Mouse (Mus musculus) monocyte, adult 2 months (primary cell): ENCODE results near the gene Chtop.

Experiments used
- DNase-seq, 2 experiments: peaks; one replicate each; pipeline ENCODE4 v3.0.0; 2022; ENCODE audit warnings: low spot score in 2 of 2, low read depth in 1 of 2

Gene Chtop

DNA sequence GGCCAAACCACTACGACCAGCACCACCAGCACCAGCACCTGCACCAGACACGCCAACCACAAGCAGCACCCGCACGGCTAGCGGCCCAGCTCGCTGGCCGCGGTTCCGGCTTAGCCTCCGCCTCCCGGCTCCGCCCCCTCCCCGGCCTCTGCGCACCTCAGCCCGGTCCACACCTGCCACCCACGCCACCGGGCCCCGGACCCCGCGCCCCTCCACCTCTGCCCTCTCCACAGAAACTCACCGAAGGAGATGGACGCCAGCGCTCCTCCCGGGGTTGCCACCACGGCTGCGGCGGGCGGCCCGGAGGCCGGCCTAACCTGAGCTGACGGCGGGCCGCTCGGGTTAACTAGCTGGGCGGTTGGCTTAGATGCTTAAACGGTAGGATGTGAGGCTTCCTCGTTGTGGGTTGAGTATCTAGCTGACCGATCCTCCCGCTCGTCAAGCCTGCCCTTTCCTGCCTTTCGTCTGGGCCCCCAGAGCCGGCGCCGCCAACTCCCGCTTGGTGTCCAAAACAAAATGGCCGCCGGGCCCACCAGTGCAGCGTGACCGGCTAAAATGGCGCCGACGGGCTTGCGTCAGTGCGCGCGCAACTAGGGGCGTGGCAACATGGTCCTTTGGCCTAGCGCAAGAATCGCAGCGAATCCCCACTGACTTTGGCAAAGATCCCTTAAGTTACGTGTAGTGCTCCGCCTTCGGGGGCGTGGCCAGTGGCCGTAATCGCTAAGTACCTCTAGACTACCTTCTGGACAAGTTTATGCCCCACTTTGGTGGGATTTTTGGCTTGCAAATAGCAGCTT, at the start of gene Chtop:
Gene Chtop (minus strand): TSS at position 549 of the 797 bp plus-strand sequence.
- peak; percentile 99 for DNase-seq

DNA sequence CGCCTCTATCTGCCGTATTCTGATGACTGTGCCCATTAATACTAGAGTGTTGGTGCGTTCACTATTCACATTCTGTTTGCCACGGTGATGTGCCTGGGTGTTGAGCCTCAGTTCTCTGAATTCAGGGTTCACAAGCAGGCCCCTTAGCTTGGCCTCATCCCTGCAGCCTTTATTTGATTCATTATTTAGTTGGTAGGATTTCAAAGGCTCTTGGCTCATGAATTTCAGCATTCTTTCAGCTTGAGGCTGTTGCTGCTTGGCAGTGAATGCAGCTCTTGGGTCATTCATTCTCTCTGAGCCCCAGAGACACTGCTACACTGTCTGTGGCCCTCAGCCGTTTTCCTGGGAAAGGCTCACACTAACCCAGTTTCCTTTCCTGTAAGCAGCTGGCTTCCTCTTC, 46.7 kb upstream of the Chtop start:
- DNase-seq: no peak

DNA sequence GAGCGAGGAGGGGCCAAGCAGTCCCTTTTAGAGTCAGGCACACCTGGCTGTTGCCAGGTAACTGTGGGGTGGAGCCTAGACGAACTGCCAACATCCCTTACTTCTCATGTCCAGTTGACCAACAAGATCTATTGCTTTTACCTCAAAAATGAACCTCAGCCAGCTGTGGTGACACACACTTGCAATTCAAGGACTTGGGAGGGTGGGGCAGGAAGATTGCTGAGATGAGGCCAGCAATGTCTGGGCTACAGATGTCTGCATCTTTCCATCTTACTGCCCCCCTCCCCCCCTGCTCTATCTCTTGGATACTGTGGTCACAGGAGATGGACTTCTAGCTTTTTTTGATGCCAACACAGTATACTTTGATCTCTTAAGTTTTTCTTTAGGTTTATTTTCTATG, 42.9 kb upstream of the Chtop start:
- DNase-seq: no peak

DNA sequence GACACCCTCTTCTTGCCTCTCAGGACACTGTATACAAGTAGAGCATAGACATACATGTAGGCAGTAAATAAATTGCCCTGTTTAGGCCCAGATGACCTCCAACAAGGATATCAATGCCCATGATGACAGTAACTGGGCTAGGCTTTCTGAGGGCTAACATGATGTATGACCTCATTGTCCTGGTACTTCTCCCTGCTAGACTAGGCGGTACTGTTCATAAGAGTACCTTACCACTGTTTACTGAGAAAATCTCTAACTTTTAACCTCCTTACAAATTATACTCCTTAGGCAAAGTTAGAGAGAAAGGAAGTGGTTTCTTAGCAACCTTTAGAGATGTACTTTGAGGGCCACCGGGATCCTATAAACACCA, 41.1 kb upstream of the Chtop start:
- DNase-seq: no peak

DNA sequence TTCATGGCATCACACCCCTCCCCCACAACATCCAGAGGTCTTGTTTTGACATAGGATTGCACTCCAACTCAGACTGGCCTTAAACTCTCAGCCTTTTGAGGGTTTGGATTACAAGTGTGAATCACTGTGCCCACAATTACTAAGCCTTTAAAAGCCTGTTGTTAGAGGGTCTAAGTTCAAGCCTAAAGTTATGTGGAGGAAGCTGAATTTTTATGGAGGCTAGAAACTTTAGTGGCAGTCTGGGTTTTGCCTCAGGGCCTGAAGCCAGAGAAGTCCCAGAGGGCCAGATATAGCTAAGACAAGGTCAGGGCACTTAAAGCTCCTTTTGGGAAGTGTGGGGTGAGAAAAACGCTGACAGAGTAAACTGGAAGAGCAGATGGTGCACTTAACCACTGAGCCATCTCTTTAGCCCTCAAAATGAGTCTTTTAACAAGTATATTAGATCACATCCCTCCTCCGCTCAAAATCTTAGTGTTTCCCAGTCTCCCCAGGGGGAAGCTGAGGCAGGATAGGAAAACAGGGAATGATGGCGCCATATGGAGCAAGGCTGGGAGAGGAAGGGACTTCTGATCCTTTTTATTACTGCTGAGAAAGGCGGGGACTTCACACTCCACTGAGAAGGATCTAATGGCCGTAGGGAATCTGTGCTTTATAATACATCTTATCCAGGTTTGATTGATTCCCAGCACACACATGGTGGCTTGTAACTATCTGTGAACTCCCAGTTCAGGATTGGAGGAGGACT, 40.5 kb upstream of the Chtop start:
- no peak for DNase-seq

DNA sequence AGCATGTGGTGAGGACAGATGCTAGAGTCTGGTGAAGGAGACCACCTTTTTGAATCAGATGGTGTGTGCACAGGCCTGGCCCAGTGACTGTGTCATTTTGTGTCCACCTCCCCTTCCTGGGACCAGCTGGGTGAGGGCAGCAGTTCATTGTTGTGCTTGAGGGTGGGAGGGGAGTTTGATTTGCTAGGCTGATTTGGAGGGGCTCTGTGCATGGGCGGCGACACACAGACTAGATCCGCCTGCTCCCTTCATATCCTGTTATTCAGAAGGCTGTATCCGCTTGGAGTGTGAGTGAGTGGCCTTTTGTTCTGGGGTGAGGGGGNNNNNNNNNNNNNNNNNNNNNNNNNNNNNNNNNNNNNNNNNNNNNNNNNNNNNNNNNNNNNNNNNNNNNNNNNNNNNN, 31.6 kb upstream of the Chtop start:
- no peak for DNase-seq

DNA sequence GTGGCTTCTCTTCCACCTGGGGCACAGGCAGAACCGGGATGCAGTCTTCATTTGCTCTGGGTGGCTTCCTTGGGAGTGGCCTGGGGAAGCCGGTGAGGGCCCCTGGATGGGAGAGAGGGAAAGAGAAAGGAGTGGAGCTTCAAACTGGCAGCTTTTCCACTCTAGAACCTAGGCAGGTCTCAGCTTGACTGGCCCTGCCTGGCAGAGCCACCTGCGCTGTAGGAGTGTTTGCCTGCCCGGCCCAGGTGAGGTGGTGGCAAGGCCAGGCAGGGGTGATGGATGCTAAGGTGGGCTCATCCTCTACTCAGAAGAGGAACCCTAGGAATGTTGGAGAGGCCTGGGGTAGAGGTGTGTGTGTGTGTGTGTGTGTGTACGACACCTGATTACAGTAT, 28.6 kb upstream of the Chtop start:
- DNase-seq: no peak

DNA sequence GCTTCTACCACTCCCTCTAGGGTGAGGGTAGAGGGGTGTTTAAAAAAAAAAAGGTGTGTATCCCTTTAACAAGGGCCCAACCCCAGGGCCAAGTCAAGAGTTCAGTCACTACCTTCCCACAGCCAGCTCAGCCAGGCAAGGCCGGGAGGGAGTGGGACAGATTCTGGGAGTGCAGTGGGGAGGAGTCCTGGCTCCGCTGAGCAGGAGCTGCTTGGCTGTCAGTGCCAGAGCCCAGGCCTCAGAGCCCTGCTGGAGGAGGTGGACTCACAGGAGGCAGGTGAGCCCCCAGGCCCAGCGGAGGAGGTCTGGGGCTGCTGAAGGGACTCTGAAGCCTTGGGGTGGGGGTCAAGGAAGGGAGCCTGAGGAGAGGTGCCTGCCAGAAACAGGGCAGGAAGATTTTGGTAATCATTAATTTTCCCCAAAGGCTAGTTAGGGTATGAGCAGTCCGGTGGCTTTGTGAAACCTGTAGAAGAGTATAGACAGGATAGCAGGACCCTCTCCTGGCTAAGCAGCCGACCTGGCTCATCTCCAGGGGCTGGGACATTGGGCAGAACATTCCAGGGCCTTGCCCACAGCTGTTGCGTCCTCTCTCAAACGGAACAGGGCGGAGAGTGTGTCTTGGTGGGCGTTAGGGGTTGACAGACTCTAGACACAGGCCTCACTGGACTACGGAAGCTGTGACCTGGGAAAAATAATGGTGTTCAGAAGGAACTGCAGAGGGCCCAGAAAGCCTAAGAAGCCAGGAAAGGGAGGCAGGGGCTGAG, 28.0 kb upstream of the Chtop start, which contains the start of gene S100a16:
Gene S100a16 (plus strand): TSS at position 114 of the 764 bp plus-strand sequence.
- no peak for DNase-seq

DNA sequence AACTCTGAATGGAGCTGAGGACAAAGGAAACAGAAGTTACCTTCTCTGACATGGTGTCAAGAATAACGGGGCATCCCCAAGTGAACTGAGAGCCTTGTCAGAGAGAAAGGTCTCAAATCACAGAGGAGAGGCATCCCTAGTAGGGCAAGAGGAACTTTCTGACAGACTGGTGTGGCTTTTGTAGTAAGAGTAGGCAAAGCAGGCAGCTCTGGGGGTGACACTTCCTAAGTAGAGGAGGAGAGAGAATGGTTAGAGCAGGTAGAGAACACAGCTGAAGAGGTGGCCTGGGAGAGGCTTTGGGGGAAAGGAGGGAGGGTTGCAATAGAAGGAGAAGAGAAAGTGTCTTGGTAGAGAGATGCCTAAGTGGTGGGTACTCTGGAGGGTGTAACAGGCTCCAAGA, 26.1 kb upstream of the Chtop start:
- no peak for DNase-seq

DNA sequence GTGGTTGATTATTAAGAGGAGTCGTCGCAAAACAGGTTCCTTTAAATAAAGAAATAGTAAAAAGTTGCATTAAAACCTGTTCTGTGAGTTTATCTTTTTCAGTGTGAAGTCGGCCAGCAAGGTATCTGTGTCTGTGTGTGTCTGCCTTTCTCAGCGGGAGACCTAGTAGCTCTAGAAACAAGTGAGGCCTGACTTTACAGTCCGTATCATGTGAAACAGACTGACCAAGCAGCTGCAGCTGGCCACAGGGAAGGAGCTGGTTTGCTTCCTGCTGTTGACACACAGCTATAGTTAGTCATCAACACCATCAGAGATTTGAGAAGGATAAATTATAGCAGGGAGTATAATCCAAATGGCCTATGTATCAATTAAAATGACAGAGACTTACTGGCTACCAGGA, 22.4 kb upstream of the Chtop start:
- DNase-seq: no peak

DNA sequence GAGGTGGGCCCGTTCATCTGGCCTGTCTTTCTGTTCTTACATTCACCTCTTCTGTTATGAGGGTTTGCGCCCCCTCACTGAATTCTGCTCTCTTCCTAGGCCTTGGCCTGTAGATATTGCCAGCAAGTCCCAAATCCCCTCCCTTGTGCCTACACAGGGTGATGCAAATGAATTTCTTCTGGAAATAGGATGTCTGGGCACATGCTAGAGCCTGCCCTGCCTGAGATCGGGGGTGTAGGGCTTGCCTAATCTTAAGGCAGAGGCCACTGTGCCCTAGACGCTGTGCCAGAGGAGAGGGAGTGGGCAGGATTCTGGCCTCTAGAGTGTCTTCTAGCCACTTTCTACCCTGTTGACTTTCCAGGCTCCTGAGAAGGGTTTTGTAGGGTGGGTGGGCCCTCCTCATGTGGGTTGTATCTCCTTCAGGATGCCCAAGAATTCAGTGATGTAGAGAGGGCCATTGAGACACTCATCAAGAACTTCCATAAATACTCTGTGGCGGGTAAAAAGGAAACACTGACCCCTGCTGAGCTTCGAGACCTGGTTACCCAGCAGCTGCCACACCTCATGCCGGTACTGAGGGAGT, 18.1 kb upstream of the Chtop start:
- no peak for DNase-seq

DNA sequence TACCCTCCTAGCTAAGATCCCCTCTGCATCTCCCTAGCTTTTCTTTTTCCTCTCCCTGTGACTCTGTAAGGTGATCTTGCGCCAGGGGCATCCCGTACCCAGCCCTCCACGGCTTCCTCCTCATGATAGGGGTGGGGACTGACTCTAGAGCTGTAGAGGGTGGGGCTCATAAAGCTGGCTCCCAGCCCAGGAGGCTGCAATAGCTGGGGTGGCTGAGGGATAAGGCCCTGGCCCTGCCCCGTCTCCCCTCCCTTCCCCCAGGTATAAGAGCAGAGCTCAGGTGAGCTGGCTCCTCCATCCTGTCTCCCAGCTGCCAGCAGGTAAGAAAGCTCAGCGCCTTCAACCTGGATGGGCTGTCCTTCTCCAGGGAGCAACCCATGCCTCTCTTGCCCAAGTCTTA, 17.3 kb upstream of the Chtop start, which contains the start of gene S100a14:
Gene S100a14 (plus strand): TSS at position 277 of the 400 bp plus-strand sequence.
- DNase-seq: no peak

DNA sequence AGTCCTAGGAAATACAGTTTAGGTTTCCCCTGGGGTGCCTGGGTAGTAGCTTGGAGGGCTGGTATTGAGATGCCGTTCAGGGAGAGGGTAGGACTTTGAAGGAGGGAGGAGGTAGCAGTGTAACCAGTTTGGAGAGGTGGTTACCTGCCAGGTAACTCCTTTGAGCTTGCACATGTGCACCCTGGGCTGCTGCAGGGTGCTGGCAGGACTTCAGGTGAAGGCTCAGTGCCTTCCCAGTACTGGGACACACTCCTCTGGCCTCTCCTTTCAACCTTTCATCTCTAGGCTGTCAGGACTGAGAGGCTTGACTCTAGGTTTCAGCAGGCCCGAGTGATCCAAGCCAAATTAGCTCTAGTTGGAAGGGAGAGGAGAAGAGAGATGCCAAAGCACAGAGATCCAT, 16.8 kb upstream of the Chtop start:
- no peak for DNase-seq

DNA sequence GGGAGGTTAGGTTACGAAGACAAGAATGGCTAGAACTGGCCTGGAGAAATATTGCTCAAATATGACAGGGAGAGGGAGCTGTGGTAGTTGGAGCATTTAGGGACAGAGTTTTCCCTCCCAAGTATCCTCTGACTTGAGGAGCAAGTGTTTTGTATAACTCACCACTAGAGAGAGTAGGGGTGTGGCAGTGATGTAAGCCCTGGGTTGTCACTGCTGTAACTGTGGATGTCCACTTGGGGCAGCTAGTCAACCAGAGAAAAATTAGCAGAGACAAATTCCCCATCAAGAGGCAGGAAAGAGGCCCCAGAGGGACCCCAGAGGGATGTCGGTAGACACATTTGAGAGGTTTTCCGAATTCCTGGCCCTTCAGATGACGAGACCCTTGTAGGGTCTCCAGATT, 16.1 kb upstream of the Chtop start:
- DNase-seq: no peak

DNA sequence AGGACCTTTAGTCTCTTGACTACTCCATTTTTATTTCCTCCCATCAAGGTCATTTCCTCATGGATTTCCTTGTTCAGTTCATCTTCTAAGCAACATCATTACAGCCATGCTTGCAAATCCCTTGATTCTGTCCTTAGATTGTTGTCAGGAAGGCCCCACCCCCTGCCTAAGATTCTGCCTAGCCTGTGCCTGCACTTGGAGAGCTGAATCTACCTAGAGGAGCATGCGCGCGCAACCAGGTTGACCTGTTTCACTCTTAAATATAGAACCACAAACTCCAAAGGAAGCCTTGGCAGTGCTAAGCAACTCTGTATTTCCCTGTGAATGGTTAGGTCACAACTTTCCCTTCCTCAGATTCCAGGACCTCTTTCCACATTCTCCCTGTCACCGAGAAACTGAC, 8.4 kb upstream of the Chtop start:
- no peak for DNase-seq

DNA sequence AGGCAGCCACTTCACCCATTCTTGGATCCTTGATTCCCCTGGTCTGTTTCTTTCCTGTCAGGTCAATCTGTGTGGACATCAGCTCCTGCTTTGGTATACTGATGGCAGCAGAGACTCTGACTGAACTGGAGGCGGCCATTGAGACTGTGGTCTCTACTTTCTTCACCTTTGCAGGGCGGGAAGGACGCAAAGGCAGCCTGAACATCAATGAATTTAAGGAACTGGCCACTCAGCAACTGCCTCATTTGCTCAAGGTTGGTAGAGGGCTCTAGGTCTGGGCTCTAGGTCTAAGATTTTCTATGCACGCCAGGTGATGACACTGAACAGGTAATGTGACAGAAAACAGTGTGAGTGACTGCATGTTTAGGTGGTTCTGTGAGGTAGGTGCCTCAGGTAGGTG, 6.5 kb upstream of the Chtop start:
- DNase-seq: no peak

DNA sequence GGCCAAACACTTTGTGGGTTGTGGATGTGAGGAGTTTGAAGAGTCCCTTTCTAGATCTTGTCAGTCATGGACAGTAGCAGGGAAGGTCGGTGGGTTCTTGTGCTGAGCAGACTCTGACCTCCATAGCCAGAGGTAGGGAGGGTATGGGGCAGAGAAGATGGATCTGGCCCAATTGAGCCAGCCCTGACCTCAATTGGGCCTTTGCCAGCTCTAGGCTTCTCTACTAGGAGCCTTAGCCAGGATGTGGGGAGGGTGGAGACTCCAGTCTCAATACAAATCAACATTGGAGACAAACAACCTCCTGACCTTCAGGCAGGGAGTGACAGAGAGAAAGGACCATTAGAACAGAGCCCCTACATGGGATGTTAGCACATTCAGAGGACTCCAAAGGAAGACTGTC, 5.9 kb upstream of the Chtop start:
- no peak for DNase-seq

DNA sequence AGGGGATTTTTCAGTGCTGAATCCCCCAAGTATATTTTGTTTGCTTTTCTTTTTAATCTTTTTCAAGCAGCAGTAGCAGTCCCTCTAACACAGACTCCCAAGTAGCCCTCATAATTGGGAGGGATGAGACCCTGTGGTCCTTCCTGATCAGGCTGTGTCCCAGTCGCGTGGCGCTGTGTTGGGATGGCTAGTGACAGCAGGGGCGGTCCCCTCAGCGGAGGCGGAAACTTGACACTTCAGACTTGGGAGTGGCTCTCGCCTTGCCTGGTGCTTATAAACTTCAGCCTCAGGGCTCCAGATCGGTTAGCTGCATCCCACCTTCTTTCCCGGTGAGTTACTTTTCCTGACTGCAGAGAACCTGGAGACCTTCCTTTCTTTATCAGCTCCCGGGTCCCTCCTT, 5.4 kb upstream of the Chtop start:
- DNase-seq: no peak

DNA sequence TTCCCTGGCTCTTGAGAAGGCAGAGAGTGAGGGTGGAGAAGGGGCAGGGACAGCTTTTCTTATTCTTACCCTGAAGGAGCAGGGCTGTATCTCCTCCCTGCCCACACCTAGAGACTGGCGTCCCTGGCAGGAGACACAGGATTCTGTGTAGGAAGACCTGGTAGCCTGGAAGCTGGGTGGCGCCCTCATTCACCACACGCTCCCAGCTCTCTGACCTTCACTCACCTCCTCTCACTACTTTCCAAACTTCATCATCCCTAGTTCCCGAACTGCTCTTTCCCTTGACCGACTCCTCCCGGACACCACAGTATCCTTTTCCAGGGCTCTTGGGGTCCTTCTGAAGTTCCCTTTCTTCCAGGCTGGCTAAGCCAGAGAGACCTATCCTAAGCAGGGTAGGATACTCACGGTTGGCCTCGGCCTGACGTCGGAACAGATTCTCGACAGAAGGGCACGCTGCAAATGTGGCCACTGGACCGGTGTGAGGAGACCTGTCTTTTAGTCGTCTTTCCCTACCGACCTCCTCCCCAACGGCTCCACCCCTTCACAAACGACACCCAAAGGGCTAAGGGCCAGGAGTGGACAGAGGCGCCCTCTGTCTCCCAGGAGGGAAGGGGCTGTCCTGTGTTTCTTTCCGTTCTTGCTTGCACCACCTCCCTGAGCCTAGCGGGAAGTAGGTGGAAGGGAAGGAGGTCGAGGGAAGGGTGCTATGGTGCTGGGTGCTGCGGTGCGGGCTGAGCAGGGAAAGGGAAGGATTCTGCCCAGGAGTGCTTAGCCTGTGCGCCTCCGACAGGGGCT, 4.7 kb upstream of the Chtop start, which contains the start of the genes S100a1 and S100a13:
Gene S100a1 (minus strand): TSS at position 597 of the 795 bp plus-strand sequence.
Gene S100a13 (plus strand): TSS at position 640 of the 795 bp plus-strand sequence.
- peak in 1 of 2 experiments; percentile 35 for DNase-seq

DNA sequence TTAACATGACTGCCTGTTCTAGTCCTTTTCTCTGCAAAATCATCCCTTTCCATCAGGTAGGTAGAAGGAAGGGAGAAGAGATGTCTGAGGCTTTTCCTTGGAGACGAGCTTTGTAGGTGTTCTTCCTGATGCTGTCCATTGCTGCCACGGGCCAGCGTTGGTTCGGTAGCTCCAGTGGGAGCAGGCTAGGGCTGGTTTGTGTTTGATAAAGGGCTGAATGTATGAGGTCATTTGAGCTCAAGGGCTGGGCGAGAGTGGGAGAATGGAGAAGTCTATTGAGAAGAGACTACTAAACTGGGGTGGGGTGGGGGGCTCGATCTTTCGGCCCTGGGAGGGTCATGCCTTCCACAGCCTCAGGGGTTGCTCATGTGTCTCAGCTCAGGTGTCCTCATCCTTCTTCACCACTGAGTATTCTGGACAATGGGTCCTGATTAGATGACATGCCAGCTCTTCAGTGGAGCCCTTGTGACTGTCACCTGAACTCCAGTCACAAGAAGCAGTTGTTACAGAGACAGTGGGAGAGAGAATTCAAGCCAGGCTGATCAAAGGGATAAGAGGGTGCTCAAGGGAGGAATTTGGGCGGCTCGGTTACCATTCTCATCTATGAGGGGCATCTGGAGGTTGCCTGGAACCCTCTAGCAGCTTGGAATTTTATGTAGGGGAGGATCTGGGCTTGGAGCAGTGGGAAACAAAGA, 3.8 kb upstream of the Chtop start:
- DNase-seq: no peak
